Mouse (Mus musculus) limb, embryonic 14.5 days (tissue): ENCODE measurements around the gene Tmem100. TPM values are rescaled to one million over a fixed set of nuclear protein-coding genes. Genes with fewer than 3 reads are reported as not detected.

Source experiments
- ATAC-seq: fragments of 200-750 bp; cut with Nextera tagmentation; 2 replicates; pipeline ENCODE4 v1.8.0; 2017; ENCODE audit warnings: low read depth, moderate number of reproducible peaks, moderate TSS enrichment; ENCODE audit not compliant: low FRiP score
- DNase-seq: peaks from one replicate; pipeline ENCODE4 v3.0.0-alpha.2; 2015; ENCODE audit warnings: low spot score
- H3K27ac ChIP-seq: fragments of 300-500 bp; sonication (generic); replicated peaks from 2 replicates; pipeline ENCODE4 v1.5.1; 2014; ENCODE audit warnings: low read depth, mild to moderate bottlenecking, low read length, moderate library complexity, mixed read lengths
- H3K27me3 ChIP-seq: fragments of 300-500 bp; sonication (generic); 2 replicates; pipeline ENCODE4 v1.6.1; 2014; ENCODE audit warnings: low read length, mixed read lengths; ENCODE audit not compliant: control insufficient read depth, insufficient read depth
- H3K36me3 ChIP-seq: fragments of 300-500 bp; sonication (generic); 2 replicates; pipeline ENCODE4 v1.6.1; 2014; ENCODE audit warnings: mild to moderate bottlenecking, low read length, moderate library complexity, mixed read lengths; ENCODE audit not compliant: control insufficient read depth, insufficient read depth
- H3K4me1 ChIP-seq: fragments of 300-500 bp; sonication (generic); 2 replicates; pipeline ENCODE4 v1.6.1; 2014; ENCODE audit warnings: antibody characterized with exemption, low read length, mixed read lengths; ENCODE audit not compliant: control insufficient read depth, insufficient read depth
- H3K4me2 ChIP-seq: fragments of 300-500 bp; sonication (generic); replicated peaks from 2 replicates; pipeline ENCODE4 v1.6.1; 2014; ENCODE audit warnings: low read depth, mild to moderate bottlenecking, low read length, moderate library complexity; ENCODE audit not compliant: severe bottlenecking
- H3K4me3 ChIP-seq: fragments of 300-500 bp; sonication (generic); replicated peaks from 2 replicates; pipeline ENCODE4 v1.5.1; 2014; ENCODE audit warnings: low read length
- H3K9ac ChIP-seq: fragments of 300-500 bp; sonication (generic); 2 replicates; pipeline ENCODE4 v1.6.1; 2014; ENCODE audit warnings: mild to moderate bottlenecking, low read depth, low read length, moderate library complexity; ENCODE audit not compliant: severe bottlenecking
- H3K9me3 ChIP-seq: fragments of 300-500 bp; sonication (generic); 2 replicates; pipeline ENCODE4 v1.6.1; 2016; ENCODE audit warnings: low read length; ENCODE audit not compliant: control insufficient read depth
- POLR2A ChIP-seq: fragments of 200-500 bp; IDR thresholded peaks from 2 replicates; pipeline ENCODE4 v1.8.0; 2012; ENCODE audit warnings: inconsistent platforms, mild to moderate bottlenecking, moderate library complexity, borderline replicate concordance; ENCODE audit not compliant: insufficient read depth, insufficient read length; ENCODE audit errors: extremely low read depth
- WGBS: fragments of 180-500 bp; shearing (Covaris S2); extraction: QIAGEN DNeasy Blood & Tissue Kit; methylation state at CpG from one replicate; pipeline ENCODE4 v1.1.7; 2014; 5-methylcytosine and 5-hydroxymethylcytosine counted together
- polyA plus RNA-seq, 2 experiments: library from polyadenylated mRNA; depleted of rRNA in 1 of 2; stranded (reverse) in 1 of 2; unstranded in 1 of 2; fragments of >200 nt; fragmentation: Nextera tagmentation in 1 of 2; extraction: Ambion mirVana in 1 of 2; gene quantifications; 2 replicates each; pipeline versions ENCODE4 v1.2.1 to v1.2.3; 2012 to 2014

Tmem100 gene
- polyA plus RNA-seq, 2 experiments: 16.4 to 23.9 TPM

DNA sequence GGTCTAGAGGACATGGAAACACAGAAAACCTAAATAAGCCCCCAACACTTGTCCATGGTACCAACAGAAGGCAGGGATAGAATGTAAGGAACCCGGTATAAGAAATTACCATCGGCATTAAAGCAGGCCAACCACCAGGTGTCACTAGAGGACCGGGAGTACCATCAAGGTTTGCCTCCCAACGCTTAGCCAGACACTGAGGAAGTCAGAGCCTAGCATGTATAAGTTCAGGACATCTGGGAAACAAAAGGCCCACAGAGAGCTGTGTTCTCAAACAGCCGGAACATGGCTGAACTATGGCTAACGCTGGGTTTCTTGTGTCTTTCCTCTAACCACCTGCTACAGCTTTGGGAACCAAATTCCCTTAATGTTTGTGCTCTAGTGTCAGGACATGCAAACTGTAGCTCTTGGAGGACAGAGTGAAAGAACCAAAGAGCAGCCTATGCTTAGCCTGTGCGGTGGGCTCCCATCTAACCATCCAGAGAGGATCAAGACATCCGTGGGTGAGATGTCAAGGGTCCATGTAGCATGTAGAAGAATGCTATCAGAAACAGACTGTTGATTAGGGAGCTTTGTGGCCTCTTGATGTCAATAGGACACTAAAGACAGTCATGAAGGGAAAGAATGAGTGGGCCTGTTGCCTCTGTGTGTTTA lies 41.1 kb upstream of the Tmem100 start:
- H3K9me3 ChIP-seq: no peaks in the 10 kb centered on the region
- ATAC-seq (peak; percentile 75), DNase-seq (peak; percentile 92)
- TF ChIP-seq POLR2A: no peak
- WGBS: 23% methylated on average over 8 of the region's 8 CpGs
- no peak overlapping the region for H3K27ac ChIP-seq
- H3K4me2 ChIP-seq: no peak overlapping the region
- H3K9ac ChIP-seq: no peak overlapping the region
- no peak overlapping the region for H3K4me3 ChIP-seq
- no peaks in the 10 kb centered on the region for H3K4me1 ChIP-seq
- no peaks in the 10 kb centered on the region for H3K27me3 ChIP-seq
- H3K36me3 ChIP-seq: no peaks in the 10 kb centered on the region

DNA sequence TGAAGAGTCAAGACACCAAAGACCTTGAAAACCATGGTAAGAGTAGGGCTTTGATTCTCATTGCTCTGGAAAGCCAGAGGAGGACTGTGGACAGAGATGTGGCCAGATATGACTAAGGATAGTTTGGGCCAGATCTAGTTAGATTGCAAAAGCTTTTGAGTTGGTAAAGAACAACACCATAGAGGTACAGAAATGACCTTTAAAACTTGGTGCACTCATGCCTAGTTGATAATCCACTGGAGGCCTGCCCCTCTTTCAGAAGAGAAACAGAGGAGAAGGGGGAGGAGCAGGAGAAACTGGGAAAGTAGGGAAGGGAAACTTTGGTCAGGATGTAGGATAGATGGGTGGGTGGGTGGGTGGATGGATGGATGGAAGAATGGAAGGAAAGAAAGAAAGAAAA lies 38.5 kb upstream of the Tmem100 start:
- Histone ChIP-seq H3K9me3 (no peaks in the 10 kb centered on the region), H3K4me2 (no peak overlapping the region), H3K9ac (no peak overlapping the region), H3K27ac (no peak overlapping the region), H3K27me3 (no peaks in the 10 kb centered on the region), H3K36me3 (no peaks in the 10 kb centered on the region), H3K4me1 (no peaks in the 10 kb centered on the region), H3K4me3 (no peak overlapping the region)
- no peak for TF ChIP-seq POLR2A
- ATAC-seq (no peak), DNase-seq (no peak)

DNA sequence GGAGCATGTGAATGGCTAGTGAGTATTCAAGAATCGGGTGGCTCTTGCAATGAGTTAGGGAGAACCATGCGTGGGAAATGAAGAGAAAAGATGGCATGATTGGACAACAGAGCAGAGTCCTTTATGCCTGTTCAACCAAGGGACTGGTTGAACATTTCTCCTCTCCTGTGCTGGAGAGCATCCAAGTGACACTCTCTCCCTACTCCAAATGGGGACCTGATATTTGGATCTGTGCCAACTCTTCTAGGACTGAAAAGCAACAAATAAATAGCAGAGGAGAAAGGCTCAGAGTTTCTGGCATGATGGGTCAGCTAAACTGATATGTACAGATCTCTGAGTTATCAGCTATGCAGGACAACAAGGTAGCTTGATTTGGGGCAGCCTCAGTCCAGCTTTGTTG lies 35.4 kb upstream of the Tmem100 start:
- Histone ChIP-seq H3K9me3 (no peaks in the 10 kb centered on the region), H3K36me3 (no peaks in the 10 kb centered on the region), H3K27me3 (no peaks in the 10 kb centered on the region), H3K4me1 (no peaks in the 10 kb centered on the region), H3K27ac (no peak overlapping the region), H3K4me2 (no peak overlapping the region), H3K9ac (no peak overlapping the region), H3K4me3 (no peak overlapping the region)
- no peak for TF ChIP-seq POLR2A
- 90% methylated on average over 2 of the region's 2 CpGs for WGBS
- ATAC-seq: no peak
- no peak for DNase-seq

DNA sequence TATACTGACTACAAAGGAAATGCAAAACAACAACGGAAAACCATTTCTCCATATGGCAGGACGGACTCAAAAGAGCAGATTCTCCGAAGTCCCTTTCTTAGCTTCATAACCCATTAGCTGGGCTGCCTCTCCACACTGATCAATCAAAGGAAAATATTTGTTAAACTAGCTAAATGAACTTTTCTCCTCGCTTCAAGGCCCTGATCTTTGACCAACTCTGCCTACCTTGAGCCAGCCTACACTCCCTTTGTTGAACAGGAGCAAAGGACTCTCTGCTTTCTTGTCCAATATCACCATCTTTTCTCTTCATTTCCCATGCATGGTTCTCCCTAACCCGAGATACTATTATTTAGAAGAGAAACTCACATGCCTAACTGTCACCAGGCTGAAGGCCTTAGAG lies 34.6 kb upstream of the Tmem100 start:
- Histone ChIP-seq H3K27me3 (no peaks in the 10 kb centered on the region), H3K4me3 (no peak overlapping the region), H3K9ac (no peak overlapping the region), H3K27ac (no peak overlapping the region), H3K36me3 (no peaks in the 10 kb centered on the region), H3K4me2 (no peak overlapping the region), H3K9me3 (no peaks in the 10 kb centered on the region), H3K4me1 (no peaks in the 10 kb centered on the region)
- no peak for TF ChIP-seq POLR2A
- 85% methylated on average over 5 of the region's 5 CpGs for WGBS
- ATAC-seq (no peak), DNase-seq (no peak)

DNA sequence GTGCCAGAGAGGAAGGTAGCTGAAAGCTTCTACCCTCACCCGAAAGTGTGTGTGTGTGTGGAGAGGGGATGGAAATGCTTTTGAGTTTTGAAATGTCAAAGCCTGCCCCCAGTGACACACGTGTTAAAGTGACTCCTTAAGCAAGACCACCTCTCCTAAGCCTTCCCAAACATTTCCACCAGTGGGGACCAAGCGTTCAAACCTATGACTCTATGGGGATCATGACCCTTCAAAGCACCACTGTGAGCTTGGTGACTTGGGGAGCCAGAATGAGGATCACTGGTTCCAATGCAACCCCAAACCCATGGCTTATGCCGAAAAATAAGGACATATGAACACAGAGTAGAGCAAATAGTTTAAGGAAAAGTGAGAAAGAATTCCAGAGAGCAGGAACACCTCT lies 33.7 kb upstream of the Tmem100 start:
- TF ChIP-seq POLR2A: no peak
- no peak for ATAC-seq
- H3K4me1 ChIP-seq: no peaks in the 10 kb centered on the region
- H3K9me3 ChIP-seq: no peaks in the 10 kb centered on the region
- no peaks in the 10 kb centered on the region for H3K36me3 ChIP-seq
- no peaks in the 10 kb centered on the region for H3K27me3 ChIP-seq
- no peak for DNase-seq
- no peak overlapping the region for H3K27ac ChIP-seq
- H3K4me2 ChIP-seq: no peak overlapping the region
- H3K4me3 ChIP-seq: no peak overlapping the region
- 89% methylated on average over 4 of the region's 4 CpGs for WGBS
- no peak overlapping the region for H3K9ac ChIP-seq

DNA sequence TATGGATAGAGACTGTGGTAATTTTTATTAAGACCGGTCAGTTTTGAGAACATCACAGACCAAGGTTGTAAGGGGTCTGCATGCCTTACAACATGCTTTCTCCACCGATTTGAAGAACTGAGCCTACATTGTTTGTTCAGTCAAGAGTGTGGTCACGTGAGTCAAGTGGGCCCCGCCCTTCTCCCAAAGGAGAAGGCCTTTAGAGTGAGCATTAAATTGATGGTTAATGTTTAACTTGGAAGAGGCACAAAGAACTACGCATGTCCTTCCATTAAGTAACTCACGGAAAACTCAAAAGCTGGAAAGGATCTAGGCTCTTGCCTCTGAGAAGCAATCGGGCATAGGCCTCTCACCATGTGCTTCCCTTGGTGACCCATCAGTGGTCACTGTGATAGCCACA lies 33.3 kb upstream of the Tmem100 start:
- WGBS: 89% methylated on average over 7 of the region's 7 CpGs
- TF ChIP-seq POLR2A: no peak
- no peaks in the 10 kb centered on the region for H3K4me1 ChIP-seq
- H3K4me3 ChIP-seq: no peak overlapping the region
- no peaks in the 10 kb centered on the region for H3K9me3 ChIP-seq
- DNase-seq (no peak), ATAC-seq (no peak)
- H3K9ac ChIP-seq: no peak overlapping the region
- no peak overlapping the region for H3K4me2 ChIP-seq
- H3K27ac ChIP-seq: no peak overlapping the region
- H3K36me3 ChIP-seq: no peaks in the 10 kb centered on the region
- H3K27me3 ChIP-seq: no peaks in the 10 kb centered on the region
